Mouse (Mus musculus): ENCODE results near the gene Gpc3. TPM values are rescaled to one million over a fixed set of nuclear protein-coding genes. Genes with fewer than 3 reads are reported as not detected.

The Gpc3 gene
- total and polyA plus RNA-seq, 3 experiments, result not detected

DNA sequence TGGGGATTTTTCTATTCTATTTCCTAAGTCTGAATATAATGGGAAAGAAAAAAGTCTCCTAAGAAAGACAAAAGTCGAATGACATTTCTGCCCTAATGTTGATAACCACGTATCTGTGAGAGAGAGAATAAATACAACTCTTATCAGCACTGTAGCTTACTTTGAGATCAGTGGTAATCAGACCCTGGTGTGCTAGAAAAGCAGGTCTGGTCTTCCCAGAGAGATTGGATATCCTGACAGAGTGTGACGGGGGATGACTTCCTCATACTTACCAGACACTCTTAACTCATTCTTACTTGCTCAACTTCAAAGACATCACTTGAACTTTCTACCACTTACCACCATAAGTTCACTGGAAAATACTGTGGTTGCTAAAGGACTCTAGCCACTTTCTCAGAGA, 88.6 kb downstream of the Gpc3 start:
- in situ Hi-C loops (cut with MboI; ENCODE audit: low pct_ligation_motif_present, low pct_unique_long_range_greater_than_20kb, low sequenced_read_pairs), result no loop called here
- H3K4me3 ChIP-seq (replicated peaks in 1 of 3; ENCODE audit: low read depth in 2 of 3, low read length in 2 of 3, poor library complexity in 1 of 3), result no peak overlapping the region
- DNase-seq (ENCODE audit: extremely low read depth), result no peak
- no peak overlapping the region for H3K9ac ChIP-seq (ENCODE audit: insufficient read depth, low read depth)
- dilution Hi-C loops (cut with MboI; ENCODE audit: extremely low pct_ligation_motif_present, extremely low pct_unique_long_range_greater_than_20kb, low sequenced_read_pairs), result no loop called here
- H3K36me3 ChIP-seq (replicated peaks in 1 of 2; ENCODE audit: control insufficient read depth in 1 of 2, insufficient read depth in 1 of 2, low read length in 1 of 2), result no peaks in the 10 kb centered on the region
- no peak overlapping the region for H3K27ac ChIP-seq (ENCODE audit: insufficient read depth, low read depth)
- H3K4me1 ChIP-seq (ENCODE audit: control insufficient read depth in 1 of 2, insufficient read depth in 2 of 2), result no peaks in the 10 kb centered on the region
- no peaks in the 10 kb centered on the region for H3K79me2 ChIP-seq (replicated peaks; ENCODE audit: control insufficient read depth, extremely low read depth, insufficient read depth, poor library complexity, severe bottlenecking)
- H3K9me3 ChIP-seq (replicated peaks; ENCODE audit: low read length), result no peaks in the 10 kb centered on the region
- TF ChIP-seq ETS1 (conservative IDR thresholded peaks at IDR 0.05; ENCODE audit: low read depth, low read length) (no peak), UBTF (IDR thresholded peaks at IDR 0.05; ENCODE audit: low read depth, low read length) (no peak), POLR2A (IDR thresholded peaks at IDR 0.05; ENCODE audit: low read depth, low read length) (no peak), EP300 (IDR thresholded peaks at IDR 0.05; ENCODE audit: low read length) (no peak), MYC (IDR thresholded peaks at IDR 0.05; ENCODE audit: low read depth, low read length) (no peak), JUN (IDR thresholded peaks at IDR 0.05; ENCODE audit: insufficient read depth, low read depth, low read length) (no peak)
- no peak overlapping the region for H3K4me2 ChIP-seq (ENCODE audit: insufficient read depth, low read depth, poor library complexity, severe bottlenecking)
- H3K27me3 ChIP-seq (replicated peaks), result no peaks in the 10 kb centered on the region

DNA sequence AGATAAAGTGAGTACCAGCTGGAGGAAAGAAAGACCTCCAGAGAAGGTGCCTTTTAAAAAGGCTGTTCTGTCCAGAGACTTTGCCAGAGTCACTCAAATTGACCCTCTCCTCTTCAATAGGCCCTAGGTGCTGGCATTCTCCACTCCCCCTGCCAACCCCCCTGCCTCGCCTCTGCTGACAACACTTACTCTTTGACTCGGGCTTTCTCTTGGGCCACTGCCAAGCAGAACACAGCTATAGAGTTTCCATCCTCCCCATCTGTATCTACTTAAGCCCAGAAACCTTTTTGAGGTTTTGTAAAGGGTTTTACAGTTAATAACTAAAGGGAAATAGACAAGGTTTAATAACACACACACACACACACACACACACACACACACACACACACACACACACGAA, 99.2 kb downstream of the Gpc3 start:
- in situ Hi-C loops (cut with MboI; ENCODE audit: low pct_ligation_motif_present, low pct_unique_long_range_greater_than_20kb, low sequenced_read_pairs), result no loop called here
- Histone ChIP-seq H3K27me3 (replicated peaks) (no peaks in the 10 kb centered on the region), H3K4me1 (ENCODE audit: control insufficient read depth in 1 of 2, insufficient read depth in 2 of 2) (no peaks in the 10 kb centered on the region), H3K27ac (ENCODE audit: insufficient read depth, low read depth) (no peak overlapping the region), H3K9ac (ENCODE audit: insufficient read depth, low read depth) (no peak overlapping the region), H3K4me2 (ENCODE audit: insufficient read depth, low read depth, poor library complexity, severe bottlenecking) (no peak overlapping the region), H3K79me2 (replicated peaks; ENCODE audit: control insufficient read depth, extremely low read depth, insufficient read depth, poor library complexity, severe bottlenecking) (no peaks in the 10 kb centered on the region), H3K36me3 (replicated peaks in 1 of 2; ENCODE audit: control insufficient read depth in 1 of 2, insufficient read depth in 1 of 2, low read length in 1 of 2) (no peaks in the 10 kb centered on the region), H3K4me3 (replicated peaks in 1 of 3; ENCODE audit: low read depth in 2 of 3, low read length in 2 of 3, poor library complexity in 1 of 3) (no peak overlapping the region), H3K9me3 (replicated peaks; ENCODE audit: low read length) (no peaks in the 10 kb centered on the region)
- no peak for DNase-seq (ENCODE audit: extremely low read depth)
- TF ChIP-seq GABPA (IDR thresholded peaks at IDR 0.05; ENCODE audit: insufficient replicate concordance, low read depth, low read length), result no peak
- TF ChIP-seq RCOR1 (conservative IDR thresholded peaks at IDR 0.05; ENCODE audit: low read depth, low read length), result no peak
- no peak for TF ChIP-seq MXI1 (IDR thresholded peaks at IDR 0.05; ENCODE audit: low read depth, low read length)
- no peak for TF ChIP-seq HCFC1 (IDR thresholded peaks at IDR 0.05; ENCODE audit: low read depth, low read length)
- no peak for TF ChIP-seq SIN3A (IDR thresholded peaks at IDR 0.05; ENCODE audit: low read length)
- no peak for TF ChIP-seq PAX5 (IDR thresholded peaks at IDR 0.05; ENCODE audit: low read length)
- TF ChIP-seq MAFK (IDR thresholded peaks at IDR 0.05; ENCODE audit: insufficient replicate concordance, low read length), result no peak
- TF ChIP-seq E2F4 (IDR thresholded peaks at IDR 0.05; ENCODE audit: insufficient replicate concordance, low read depth, low read length), result no peak
- no peak for TF ChIP-seq IRF4 (IDR thresholded peaks at IDR 0.05; ENCODE audit: low read depth, low read length)
- no peak for TF ChIP-seq ETS1 (conservative IDR thresholded peaks at IDR 0.05; ENCODE audit: low read depth, low read length)
- no peak for TF ChIP-seq UBTF (IDR thresholded peaks at IDR 0.05; ENCODE audit: low read depth, low read length)
- TF ChIP-seq MYC (IDR thresholded peaks at IDR 0.05; ENCODE audit: low read depth, low read length), result no peak
- TF ChIP-seq TCF12 (IDR thresholded peaks at IDR 0.05; ENCODE audit: low read depth, low read length), result no peak
- no peak for TF ChIP-seq JUN (IDR thresholded peaks at IDR 0.05; ENCODE audit: insufficient read depth, low read depth, low read length)
- dilution Hi-C loops (cut with MboI; ENCODE audit: extremely low pct_ligation_motif_present, extremely low pct_unique_long_range_greater_than_20kb, low sequenced_read_pairs), result no loop called here

All from CH12.LX (cell line).